Mouse (Mus musculus) CH12F3 (cell line): ENCODE measurements around the gene Rgs6.

Experiments used
- in situ Hi-C: fragments of 300-500 bp; cut with MboI; formaldehyde crosslinking; loops from 2 replicates; pipeline ENCODE4 v1.14.3; 2020; ENCODE audit warnings: low sequenced_read_pairs

Gene Rgs6

DNA sequence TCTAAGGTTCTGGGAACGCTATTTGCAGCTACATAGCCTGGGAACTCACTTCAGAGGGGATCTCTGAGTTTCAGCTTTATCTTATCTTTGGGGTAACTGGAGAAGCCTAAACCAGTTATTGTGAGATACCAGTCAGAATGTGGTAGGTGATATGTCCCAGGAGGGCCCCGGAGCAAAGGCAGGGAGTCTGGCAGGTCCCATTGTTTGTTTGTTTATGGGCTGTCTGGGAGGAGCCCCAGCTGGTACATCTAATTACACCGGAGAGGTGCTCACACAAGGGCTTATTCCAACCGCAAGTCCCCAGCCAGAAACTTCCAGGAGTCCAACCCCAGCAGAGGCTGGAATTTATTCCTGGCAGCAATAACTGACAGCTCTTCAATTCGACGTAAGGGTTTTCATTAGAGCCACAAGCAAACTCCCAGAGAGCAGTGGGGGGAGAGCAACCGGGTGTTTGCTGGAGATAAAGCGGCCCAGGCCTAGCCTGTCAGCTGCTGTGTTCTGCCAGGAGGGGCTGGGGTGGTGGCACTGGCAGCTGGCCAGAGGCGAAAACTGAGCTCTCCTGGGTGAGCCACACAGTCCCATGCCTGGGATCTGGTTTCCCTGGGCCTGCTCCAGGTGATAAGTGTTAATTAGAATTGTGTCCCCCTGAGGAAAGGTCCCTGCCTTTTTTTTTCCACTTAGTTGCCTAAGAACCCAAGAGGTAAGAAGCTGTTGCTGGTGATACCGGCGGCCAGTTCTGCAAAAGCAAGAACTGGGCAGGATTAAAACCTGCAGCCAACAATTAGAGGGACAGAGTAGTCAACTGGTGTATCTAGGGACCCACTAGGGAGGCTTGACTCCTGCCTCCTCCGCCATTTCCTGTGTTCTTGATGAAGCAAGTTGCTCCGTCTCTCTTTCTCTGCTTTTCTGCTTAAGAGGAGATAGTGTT is 485.1 kb downstream of the Rgs6 start:
- in situ Hi-C loops = no loop called here

DNA sequence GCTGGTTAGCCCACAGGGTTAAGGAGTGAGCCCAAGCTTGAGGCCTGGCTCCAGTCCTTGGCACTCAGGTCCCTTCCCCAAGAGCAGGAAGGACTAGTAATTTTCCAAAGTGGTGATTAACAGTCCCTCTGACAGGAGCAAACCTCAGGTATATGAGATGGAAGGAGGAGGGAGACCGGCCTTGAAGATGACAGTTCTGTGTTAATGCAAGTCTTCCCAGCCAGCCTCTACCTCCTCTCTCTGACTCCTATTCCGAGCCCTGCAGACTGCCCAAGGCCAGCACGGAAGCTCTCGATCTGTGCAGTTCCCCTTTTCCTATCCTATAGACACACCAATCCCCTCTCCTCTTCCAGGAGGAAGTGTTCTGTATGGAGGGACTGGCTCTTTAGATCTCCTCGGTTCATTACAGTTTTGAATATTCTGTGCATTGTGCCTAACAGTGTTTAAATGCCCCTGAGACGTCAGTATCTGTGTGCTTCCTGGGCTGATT is 485.8 kb downstream of the Rgs6 start:
- in situ Hi-C loops = no loop called here

DNA sequence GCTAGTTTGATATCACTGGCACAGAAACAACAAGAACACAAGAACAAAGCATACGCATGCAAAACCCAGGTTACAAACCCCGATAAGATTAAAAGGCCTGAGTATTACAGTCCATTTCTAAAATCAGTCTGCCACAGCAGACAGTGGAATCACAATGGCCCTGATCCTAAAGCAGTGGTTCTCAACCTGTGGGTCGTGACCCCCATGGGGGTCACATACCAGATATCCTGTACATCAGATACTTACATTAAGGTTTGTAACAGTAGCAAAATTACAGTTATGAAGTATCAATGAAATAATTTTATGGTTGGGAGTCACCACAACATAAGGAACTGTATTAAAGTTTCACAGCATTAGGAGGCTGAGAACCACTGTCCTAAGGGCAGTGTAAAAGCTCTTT is 488.1 kb downstream of the Rgs6 start:
- in situ Hi-C loops = no loop called here

DNA sequence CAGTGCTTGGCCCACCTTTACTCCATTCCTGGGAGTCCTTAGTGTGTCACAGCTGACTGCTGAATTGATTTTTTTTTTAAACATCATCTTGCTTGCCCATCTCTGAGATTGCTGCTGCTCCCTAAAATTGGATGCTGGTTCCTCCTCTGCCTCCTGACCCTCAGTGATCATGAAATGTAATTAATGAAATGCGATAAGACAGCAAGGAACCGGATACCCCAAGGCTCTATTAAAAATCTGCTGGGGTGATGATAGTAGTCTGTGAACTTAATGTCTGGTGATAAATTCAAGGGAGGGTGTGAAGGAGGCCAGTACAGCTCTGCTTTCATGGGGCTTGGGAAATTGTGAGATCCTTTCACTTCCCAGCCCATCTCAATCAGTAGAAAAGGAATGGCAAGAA is 489.4 kb downstream of the Rgs6 start:
- in situ Hi-C loops = no loop called here

DNA sequence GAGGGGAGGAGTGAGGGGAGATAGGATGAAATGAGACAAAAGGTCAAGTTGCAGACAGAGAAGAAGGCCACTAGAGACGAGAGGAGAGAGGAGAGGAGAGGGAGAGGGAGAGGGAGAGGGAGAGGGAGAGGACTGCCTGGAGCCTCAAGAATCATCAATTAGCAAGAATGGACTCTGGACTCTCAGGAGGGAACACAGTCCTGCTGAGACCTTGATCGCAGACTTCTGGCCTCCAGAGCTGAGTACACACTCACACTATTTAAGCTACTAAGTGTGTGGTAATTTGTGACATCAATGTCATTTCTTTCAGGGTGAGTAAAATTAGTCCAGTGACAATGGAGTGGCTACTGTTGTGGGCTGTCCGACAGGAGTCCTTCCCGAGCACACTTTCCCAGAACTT is 495.3 kb downstream of the Rgs6 start:
- in situ Hi-C loops = no loop called here

DNA sequence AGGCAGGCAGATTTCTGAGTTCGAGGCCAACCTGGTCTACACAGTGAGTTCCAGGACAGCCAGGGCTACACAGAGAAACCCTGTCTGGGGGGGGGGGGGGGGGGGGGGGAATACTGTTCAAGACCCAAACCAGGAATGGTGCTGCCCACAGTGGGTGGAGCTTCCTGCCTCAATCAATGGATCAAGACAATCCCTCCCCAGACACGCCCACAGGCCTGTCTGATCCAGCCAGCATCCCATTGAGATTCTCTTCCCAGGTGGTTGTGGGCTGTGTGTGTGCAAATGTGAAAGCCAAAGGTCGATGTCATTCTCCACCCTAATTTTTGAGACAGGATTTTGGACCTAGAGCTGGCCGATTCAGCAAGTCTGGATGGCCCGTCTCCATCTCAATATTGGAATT is 496.5 kb downstream of the Rgs6 start:
- in situ Hi-C loops = no loop called here

DNA sequence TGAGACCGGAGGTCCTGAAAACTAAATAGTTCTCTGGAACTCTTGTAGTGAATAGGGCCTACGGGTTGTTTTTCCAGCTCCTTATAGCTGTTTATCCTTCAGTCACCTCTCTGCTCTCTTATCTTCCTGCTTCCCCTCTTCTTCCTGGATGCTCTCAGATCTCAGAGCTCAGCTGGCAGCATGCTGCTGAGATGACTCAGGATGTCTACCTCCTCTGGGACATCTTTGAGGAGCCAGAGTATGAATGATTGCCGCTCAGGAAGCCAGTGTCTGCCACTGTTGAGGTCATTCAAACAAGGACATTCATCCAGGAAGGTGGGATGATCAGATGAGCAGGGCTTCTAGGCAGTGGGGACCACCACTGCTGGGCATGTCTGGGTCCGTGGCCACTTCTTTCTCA is 498.9 kb downstream of the Rgs6 start:
- in situ Hi-C loops = no loop called here

DNA sequence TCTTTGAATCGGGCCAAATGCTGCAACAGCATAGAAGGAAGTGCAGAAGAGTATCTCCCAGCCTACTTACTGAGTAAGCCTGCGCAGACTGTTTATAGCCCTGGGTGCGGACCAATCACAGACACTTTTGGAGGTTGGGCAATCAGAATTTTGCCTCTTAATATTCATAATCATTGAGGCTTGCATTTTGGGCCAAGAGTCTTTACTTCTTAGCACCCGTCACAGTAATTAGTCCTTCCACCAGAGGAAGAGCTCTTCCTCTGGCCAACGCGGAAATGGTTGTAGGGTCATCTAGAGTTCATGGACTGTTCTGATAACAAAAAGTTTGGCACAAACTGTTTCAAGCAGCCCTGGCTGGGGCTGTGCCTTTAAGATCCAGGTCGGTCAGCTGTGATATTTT is 499.5 kb downstream of the Rgs6 start:
- in situ Hi-C loops = no loop called here

DNA sequence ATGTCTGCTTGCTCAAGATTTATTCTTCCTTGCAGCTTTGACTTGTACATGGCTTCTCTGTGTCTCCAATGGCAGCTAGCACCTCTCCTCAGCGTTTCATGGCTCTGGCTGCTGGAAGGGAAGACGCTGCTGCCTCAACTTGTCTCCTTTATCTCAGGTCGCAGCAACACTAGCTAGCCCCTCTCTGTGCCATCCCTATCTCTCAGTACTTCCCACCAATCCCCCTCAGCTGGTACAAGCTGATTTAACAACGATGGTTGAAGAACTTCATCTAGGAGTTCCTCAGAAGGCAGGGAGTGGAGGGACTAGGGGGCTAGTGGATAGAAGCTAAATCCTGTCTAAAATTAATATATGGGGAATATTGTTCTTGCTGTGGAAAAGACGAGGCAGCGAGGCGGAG is 503.9 kb downstream of the Rgs6 start:
- in situ Hi-C loops = no loop called here

DNA sequence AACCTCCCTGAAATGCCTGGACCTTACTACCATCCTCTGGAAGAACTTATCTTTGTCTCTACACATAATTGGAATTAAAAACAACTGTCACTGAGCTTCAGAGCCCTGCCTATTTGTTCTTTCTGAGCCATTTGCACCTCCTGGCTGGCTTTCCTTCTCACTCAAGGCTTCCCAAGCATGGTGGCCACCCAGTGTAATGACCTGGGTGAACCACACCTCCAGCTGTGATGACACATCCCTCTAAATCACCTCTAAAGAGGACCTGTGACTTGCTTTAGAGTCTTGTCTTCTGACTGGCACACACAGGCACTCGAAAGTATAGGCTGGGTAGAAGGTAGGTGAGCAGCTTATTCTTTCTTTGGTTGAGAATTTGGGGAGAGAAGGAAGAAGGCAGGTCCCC is 509.7 kb downstream of the Rgs6 start:
- in situ Hi-C loops = no loop called here

DNA sequence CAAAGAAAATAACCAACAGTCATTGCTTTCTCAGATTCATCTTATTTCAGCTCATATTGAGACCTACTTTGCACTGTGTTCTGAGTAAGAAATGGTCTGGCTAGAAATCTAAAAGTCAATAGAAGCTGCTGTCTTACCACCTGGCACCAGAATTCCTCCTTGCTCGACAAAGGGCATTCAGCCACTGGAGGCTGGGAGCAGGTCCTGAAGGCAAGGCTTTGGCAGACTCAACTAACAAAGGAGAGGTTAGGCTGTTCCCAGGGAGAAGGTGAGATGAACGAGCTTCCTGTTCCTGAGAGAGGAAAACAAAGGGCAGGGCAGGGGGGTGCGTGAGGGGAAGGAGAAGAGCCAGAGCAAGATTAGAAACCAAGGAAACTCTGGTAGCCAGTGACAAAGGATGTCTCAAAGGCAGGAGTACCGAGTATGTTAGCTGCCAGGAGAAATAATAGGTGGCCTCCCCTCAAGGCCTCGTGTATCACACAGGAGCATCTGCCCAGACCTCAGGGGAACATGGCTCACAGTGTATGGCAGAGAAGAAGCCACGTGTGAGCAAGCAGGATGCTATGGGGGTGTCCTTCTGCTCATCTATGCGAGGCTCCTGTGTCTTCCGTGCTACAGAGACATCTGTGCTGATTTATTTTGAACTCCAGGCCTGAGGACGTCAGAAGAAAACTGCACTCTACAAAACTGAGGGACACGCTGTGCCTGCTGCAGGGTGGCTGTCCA is 510.7 kb downstream of the Rgs6 start:
- in situ Hi-C loops = no loop called here

DNA sequence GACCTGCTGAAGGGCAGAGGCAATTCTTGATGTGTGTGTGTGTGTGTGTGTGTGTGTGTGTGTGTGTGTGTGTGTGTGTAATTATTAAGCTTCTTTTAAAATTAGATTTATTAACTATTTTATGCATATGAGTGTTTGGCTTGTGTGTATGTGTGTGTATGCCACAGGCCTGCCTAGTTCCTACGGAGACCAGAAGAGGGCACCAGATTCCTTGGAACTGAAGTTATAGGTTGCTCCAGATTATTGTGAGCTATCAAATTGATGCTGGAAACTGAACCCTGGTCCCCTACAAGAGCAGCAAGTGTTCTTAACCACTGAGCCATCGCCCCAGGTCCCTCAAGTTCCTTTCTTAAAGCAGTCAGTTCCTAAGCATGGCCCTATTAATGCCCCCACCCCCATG is 511.8 kb downstream of the Rgs6 start:
- in situ Hi-C loops = no loop called here

DNA sequence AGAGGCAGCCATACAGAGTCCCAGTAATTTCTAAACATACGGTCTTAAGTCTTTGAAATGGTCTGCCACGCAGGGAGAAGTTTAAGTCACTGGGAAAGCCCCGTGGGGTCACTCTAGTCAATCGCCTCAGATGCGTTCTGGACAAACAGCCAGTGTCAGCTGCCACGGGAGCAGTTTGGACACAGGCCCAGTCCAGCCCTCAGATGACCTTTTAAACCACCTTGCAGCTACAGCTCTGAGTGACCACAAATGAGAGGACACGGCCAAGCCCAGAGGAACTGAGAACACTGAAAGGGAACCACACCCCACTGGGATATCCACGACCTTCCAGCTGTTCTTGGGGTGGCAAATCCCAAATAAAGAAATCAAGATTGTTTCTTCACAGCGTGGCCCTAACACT is 512.3 kb downstream of the Rgs6 start:
- in situ Hi-C loops = no loop called here

DNA sequence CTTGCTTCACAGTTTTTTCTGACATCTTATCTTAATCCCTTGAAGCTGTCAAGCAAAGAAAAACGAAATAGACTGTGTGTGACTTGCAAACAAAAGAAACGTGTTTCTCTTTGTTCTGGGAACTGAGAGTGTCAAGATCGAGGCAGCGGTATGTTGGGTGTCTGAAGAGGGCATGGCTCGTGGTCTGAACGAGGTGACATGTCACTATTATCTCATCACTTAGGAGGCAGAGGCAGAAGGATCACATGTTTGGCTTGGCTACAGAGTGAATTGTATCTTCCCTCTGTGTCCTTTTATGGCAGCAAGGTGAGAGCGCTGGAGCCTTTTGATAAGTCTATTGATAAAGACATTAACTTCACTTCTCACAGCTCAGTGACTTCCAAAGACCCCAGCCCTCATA is 512.8 kb downstream of the Rgs6 start:
- in situ Hi-C loops = no loop called here

DNA sequence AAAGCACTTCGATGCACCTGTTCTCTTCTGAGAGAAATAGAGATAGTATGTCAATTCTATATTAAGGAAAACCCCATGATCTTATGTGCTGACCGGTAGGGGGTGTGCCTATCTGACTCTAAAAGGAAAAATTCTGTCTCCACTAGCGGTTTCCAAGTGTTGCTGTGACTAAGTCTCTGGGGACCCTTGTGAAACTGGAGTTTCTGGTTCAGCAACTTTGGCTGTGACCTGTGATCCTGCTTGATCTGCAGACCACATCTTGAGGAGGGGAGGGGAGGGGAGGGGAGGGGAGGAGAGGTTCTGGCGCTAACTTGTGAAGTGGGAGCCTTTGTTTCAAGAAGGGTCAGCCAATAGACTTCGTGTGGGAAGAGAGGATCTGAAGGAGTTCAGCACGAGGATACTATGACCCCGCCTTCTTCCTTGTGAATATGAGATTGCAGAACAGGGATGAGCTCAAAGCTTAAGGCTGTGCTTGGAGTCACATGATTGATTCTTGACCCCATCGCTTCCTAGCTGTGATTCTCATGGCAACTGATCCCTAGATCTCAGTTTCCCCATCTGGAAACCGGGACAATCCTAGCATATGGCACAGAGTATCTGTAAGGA is 517.5 kb downstream of the Rgs6 start:
- in situ Hi-C loops = no loop called here

DNA sequence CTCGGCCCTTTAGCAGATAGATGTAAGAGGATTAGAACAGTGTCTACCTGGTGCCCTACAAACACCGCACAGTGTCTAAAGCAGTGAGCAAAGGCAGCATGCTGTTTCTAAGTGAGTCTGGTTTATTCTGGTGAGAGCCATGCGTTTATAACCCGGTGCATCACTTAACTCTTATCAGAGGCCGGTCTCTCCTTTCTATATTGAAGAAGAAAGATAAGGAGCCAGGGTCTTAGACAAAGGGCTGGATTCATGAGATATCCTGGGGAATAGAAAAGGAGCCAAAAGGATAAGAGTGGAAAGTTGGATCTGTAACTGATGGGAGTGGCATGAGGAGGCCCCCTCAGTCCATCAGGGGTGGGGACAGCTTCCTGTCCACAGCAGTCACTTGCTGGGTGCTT is 518.0 kb downstream of the Rgs6 start:
- in situ Hi-C loops = no loop called here

DNA sequence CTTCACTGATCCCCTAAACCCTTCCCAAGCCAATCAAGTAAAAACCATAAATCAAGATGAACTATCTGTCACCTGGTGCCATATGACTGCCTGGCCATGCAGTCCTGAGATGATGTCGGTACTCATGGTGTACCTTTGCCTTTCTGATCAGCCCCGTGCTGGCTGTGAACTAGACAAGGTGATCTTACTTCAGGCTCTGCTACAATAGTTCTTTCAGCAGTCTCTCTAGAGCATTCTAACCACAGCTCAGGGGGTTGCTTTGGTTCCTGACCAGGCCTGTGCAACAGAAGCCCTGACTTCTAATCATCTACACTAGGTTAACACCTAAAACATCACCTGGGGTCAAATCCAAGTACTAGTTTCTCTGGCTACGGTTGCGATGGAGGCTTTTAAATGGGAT is 521.4 kb downstream of the Rgs6 start:
- in situ Hi-C loops = no loop called here

DNA sequence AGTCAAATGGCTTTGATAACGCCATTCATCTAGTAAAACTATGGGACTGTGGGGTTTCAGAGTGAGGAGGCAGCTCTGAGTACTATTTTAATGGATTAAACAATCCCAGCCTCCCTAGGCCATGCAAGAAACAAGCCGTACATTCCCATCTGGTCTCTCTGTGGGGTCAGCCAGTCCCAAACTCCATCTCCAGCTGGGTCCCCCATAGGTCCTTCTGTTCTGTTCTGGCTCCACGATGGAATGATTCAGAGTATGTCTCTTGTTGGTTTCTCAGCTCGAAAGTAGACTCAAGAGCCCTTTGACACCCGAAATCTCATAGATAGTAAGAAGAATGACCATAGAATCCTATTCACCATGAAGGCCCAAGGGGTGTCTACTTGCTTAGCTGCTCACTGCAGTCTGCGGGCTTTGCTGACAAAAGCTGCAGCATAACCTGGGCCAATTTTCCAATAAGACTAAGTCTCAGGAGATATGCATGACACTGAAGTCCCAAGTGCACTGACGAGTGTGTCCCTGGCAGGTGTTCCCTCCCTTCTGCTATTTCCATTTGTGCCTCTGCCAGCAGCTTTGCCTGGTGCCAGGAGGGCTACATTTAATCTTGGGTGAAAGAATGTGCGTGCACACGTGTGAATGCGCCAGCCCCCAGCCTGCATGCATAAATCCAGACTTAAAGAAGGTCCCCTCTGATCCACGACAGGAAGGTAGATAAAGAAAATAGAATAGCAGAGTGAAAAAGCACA is 522.0 kb downstream of the Rgs6 start:
- in situ Hi-C loops = loop anchor here (10.0 kb wide), 1 partner anchor 385 kb away; no protein-coding TSS in a partner anchor

DNA sequence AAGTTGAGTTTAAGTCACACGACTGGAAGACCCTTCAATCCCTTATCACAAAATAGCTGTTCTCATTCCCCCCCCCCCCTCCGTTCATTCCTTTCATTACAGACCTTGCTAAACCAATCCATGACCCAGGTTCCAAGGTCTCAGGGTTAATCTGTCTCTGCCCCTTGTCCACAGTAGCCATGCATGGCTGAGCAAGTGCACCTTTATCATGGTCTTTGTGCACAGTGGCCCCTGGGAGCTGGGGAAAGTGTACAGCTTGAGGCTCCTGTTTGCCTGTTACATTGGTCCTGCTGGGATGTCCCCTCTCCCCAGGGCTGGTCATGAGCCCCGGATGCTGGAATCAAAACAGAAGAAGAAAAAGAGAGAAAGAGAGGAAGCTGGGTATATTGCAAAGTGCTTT is 522.6 kb downstream of the Rgs6 start:
- in situ Hi-C loops = loop anchor here (10.0 kb wide), 1 partner anchor 384 kb away; no protein-coding TSS in a partner anchor

DNA sequence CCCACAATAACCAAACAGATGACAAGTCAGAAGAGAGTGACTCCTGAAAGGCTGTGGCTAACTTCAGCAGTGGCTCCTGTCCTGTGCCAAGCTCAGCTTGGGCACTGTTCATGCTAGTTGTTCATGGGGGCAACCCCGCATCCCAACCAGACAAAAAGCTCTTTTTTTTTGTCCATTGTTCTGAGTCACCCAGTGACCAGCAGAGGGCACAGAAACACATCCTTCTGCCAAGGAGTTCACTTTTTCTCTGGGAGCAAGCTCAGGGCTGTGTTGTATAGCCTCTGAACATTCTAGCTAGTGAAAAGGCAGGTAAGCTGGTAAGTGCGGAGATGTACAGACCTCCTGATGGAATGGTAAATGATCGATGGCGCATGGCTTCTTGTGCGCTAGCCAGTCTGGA is 524.2 kb downstream of the Rgs6 start:
- in situ Hi-C loops = loop anchor here (10.0 kb wide), 1 partner anchor 383 kb away; no protein-coding TSS in a partner anchor
